Mouse (Mus musculus) spleen, embryonic (tissue): Measurements from ENCODE around the gene Ttc7.

Experiments used
- CTCF ChIA-PET: fragments of 350-600 bp; sonication (Branson Sonifier 250); formaldehyde crosslinking; loops from one replicate; lab custom pipeline; 2022; lab: Charles Lee

Gene Ttc7

GRCm38 (mm10) chr17:87282706-87283053, at the start of gene Ttc7:
Gene Ttc7 (plus strand): TSS chr17:87282886.
- CTCF ChIA-PET: interaction anchor here (0.5 to 1.4 kb wide), 3 partner anchors 9 to 399 kb away, joined by 3 to 4 read pairs (median 3); no protein-coding TSS in a partner anchor

- CTCF ChIA-PET: no interaction called here
Measured at GRCm38 (mm10) chr17:87235019-87235418, 47.7 kb upstream of the Ttc7 start.

GRCm38 (mm10) chr17:87236725-87237650, 45.7 kb upstream of the Ttc7 start:
- CTCF ChIA-PET: no interaction called here

GRCm38 (mm10) chr17:87237826-87238225, 44.9 kb upstream of the Ttc7 start:
- CTCF ChIA-PET: interaction anchor here (0.6 kb wide), 1 partner anchor 74 kb away, joined by 7 read pairs; no protein-coding TSS in a partner anchor

GRCm38 (mm10) chr17:87246103-87246502, 36.6 kb upstream of the Ttc7 start:
- CTCF ChIA-PET: no interaction called here

GRCm38 (mm10) chr17:87254384-87254783, 28.3 kb upstream of the Ttc7 start:
- CTCF ChIA-PET: no interaction called here

- CTCF ChIA-PET: no interaction called here
Measured at GRCm38 (mm10) chr17:87255672-87256071, 27.0 kb upstream of the Ttc7 start.

GRCm38 (mm10) chr17:87263401-87263800, 19.3 kb upstream of the Ttc7 start:
- CTCF ChIA-PET: no interaction called here

- CTCF ChIA-PET: interaction anchor here (1.4 kb wide), 1 partner anchor 18 kb away, joined by 4 read pairs; the partner anchor contains the start of gene Ttc7
Measured at GRCm38 (mm10) chr17:87264054-87264830, 18.4 kb upstream of the Ttc7 start.

- CTCF ChIA-PET: interaction anchor here (1.4 kb wide), 1 partner anchor 17 kb away, joined by 4 read pairs; the partner anchor contains the start of gene Ttc7
Measured at GRCm38 (mm10) chr17:87264927-87265791, 17.5 kb upstream of the Ttc7 start.

GRCm38 (mm10) chr17:87265792-87266186, 16.9 kb upstream of the Ttc7 start, which contains the start of gene Mcfd2:
Gene Mcfd2 (minus strand): TSS chr17:87265935.
- CTCF ChIA-PET: no interaction called here

GRCm38 (mm10) chr17:87269454-87269853, 13.2 kb upstream of the Ttc7 start:
- CTCF ChIA-PET: no interaction called here

GRCm38 (mm10) chr17:87275363-87276341, 7.0 kb upstream of the Ttc7 start:
- CTCF ChIA-PET: no interaction called here

GRCm38 (mm10) chr17:87282007-87282705, 530 bp upstream of the Ttc7 start:
- CTCF ChIA-PET: interaction anchor here (0.5 to 1.4 kb wide), 6 partner anchors 9 to 972 kb away, joined by 3 to 17 read pairs (median 4); no protein-coding TSS in a partner anchor

- CTCF ChIA-PET: interaction anchor here (0.6 to 1.4 kb wide), 3 partner anchors 10 to 354 kb away, joined by 3 to 4 read pairs (median 3); no protein-coding TSS in a partner anchor
Measured at GRCm38 (mm10) chr17:87283055-87283754, 519 bp downstream of the Ttc7 start.

GRCm38 (mm10) chr17:87283755-87284481, 1.2 kb downstream of the Ttc7 start:
- CTCF ChIA-PET: interaction anchor here (0.6 kb wide), 1 partner anchor 353 kb away, joined by 3 read pairs; no protein-coding TSS in a partner anchor

GRCm38 (mm10) chr17:87284482-87285040, 1.9 kb downstream of the Ttc7 start:
- CTCF ChIA-PET: interaction anchor here (0.5 kb wide), 1 partner anchor 740 kb away, joined by 3 read pairs; no protein-coding TSS in a partner anchor
